Mouse (Mus musculus): ENCODE measurements around the gene Add3.

Gene Add3

DNA sequence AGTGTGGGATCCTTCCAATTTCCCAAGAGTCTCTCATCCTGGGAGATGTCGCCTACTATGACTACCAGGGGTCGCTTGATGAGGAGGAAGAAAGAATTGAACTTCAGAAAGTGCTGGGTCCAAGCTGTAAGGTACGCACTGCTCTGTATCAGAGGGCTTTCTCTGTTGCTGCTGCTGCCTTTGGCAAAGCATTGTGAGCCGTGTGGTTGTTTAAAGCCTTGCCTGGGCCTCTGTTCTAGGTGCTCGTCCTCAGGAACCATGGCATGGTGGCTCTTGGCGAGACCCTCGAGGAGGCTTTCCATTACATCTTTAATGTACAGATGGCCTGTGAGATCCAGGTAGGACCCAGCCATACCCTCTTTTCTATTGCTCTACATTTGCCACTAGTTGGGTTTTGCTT, 93.3 kb downstream of the Add3 start:
- DNase-seq (ENCODE audit: low read depth, low spot score): no peak

DNA sequence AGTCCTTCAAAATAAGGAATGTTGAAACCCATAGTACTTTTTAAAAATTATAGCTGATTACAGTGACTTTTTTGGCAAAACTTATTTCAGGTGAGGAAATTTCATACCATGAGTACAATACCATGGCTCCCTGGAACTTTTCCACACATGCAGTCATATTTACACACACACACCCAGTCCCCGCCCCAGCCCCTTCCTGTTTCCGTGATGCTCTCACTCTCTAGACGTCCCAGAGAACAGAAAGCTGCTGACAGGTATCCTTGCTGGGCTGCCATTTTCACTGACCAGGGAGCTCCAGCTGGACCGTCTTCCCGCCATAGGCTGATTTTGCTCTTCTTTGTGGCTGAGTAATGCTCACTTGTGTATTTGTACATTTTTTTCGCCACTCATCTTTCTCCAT, 101.6 kb downstream of the Add3 start:
- DNase-seq (ENCODE audit: low read depth, low spot score): no peak

DNA sequence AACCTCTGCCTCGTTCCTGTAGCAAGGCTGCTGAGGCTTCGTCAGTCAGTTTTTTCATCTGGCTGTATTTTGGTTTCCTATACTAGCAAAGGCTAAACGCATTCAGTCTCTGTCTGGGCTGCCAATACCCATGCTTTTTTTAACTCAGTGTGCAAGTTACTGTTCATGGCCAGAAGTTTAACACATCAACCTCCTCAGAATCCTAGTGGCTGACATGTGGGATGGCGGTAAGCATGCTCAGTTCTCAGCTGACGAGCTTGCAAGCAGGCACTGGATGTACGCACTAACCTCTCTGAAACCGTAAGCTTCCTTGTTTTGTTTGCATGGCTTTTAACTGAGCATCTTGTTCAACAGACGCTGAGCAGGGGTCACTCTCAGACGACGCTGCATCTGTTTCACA, 103.7 kb downstream of the Add3 start:
- no peak for DNase-seq (ENCODE audit: low read depth, low spot score)

DNA sequence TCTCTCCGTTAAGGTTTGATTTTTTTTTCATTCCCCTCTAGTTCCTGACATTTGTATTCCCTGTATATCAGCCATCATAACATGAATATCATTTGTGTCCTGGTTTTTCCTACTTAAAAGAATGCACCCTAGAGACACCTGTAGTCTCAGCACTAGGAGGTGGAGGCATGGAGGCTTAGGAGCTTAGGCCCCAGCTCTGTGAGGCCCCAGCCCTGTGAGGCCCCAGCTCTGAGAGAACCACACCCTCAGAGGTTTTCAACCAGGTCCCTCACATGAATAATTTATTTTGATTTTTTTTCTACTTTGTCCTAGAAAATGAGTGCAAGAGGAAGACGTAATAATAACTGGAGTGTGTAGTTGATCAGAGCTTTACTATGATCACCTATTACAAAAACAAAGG, 107.3 kb downstream of the Add3 start:
- DNase-seq (ENCODE audit: low read depth, low spot score): no peak

DNA sequence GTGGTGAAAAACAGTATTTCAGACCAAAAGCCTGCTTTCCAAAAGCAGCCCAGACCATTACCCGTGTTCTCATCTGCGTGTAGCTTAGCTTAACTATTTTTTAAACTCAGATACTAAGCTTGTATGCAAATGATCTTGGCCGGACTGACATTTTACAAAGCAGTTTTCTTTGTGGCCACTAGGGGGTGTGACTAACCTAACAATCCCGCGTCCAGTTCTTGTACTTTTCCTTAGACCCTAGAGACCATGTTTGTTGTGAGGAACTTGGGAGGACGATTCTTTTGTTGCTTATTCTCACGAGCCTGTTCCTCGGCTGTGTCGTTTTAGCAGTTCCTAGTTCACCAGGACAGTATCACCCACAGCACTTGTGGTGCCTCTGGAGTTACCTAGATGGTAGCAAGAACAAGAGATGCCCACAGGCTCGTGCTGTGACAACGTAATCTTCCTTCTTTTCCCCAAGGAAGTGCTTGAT, 107.8 kb downstream of the Add3 start:
- DNase-seq (ENCODE audit: low read depth, low spot score): peak; percentile 74

DNA sequence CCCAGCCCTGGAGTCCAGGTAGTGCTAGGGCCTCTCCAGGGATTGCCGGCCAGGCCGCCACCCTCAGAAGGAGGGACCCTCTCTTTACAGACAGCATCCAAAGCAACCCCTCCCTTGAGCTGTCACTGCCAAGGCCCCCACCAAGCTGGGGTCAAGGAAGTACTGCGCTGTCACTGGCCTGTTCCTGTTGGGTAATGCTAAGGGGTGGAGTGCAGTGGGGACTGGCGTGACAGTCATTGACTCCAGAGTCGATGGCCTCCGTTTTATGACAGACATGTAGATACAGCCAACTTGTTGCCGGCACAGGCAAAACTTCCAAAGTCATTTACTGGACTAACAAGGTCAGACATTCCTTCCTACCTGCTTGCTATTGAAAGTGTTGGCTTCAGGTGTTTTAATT, 110.8 kb downstream of the Add3 start:
- no peak for DNase-seq (ENCODE audit: low read depth, low spot score)

DNA sequence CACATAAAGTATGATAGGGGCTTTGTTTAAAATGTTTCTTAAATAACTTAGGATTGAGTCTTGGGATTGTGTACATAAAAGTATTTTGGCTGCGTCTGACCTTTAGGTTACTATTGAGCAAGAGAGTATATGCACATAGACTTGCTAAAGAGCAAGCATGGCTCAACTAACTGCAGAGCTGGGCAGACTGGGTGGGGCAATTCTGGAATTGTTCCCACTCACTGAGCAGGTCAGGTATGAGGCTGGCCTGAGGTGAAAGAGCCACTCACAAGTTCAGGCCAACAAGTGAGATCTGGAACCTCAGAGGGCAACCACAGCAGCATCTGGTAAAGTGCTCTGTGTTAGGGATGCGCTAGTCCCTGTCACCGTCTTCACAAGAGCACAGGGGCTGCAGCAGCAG, 111.4 kb downstream of the Add3 start:
- no peak for DNase-seq (ENCODE audit: low read depth, low spot score)

DNA sequence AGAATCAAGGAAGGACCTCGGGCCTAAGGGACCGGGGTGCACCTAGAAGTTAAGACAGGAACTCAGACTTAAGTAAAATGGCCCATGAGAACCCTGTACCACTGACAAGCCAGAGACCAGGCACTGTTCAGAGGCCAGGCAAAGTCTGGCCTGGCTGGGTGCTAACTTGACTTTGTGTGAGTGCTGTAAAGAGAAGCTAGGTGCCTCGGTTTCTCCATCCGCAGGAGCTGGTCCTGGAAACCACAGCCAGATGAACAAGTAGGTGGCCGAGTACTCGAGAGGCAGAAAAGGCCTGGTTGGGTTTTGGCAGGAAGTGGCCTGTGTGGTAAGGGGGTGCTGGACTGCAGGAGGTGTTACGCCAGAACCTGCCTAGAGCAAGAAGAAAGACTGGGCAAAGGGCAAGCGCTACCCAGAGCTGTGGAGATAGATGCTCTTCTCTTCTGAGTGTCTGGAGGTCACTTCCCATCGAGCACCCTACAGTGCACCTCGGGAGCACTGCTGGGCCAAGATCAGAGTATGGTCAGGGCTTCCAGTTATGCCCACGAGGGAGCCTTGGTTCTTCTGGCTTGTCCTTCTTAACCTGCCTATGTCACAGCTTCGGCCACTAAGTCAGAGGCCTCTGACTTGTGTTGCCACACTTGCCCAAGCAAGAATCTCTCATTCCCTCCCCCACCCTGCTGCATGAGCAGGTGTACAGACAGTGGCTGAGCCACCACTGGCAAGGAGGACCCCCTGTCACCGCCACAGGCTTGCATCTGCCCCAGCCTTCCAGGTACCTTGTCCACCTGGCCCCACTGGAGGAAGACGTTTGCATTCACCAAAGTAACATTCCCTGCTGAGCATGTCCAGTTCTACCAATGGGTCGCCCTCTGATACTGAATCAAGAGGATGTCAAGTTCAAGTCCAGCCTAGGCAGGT, 112.1 kb downstream of the Add3 start:
- no peak for DNase-seq (ENCODE audit: low read depth, low spot score)

DNA sequence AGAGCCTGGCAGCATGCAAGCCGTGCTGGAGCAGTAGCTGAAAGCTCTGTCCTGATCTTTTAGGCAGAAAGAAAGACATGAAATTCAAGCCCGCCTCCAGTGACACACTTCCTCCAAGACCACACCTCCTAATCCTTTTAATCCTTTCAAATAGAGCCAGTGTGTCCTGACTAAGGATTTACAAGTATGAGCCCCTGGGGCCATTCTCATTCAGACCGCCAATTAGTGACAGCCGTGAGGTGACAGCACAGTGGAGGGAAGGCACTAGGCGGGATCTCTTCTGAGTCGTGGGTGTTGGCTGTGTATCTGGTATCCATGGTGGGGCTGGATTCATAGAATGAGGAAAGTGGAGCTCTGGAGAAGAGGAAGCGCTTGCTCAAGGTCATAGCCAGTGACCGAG, 116.1 kb downstream of the Add3 start:
- no peak for DNase-seq (ENCODE audit: low read depth, low spot score)

DNA sequence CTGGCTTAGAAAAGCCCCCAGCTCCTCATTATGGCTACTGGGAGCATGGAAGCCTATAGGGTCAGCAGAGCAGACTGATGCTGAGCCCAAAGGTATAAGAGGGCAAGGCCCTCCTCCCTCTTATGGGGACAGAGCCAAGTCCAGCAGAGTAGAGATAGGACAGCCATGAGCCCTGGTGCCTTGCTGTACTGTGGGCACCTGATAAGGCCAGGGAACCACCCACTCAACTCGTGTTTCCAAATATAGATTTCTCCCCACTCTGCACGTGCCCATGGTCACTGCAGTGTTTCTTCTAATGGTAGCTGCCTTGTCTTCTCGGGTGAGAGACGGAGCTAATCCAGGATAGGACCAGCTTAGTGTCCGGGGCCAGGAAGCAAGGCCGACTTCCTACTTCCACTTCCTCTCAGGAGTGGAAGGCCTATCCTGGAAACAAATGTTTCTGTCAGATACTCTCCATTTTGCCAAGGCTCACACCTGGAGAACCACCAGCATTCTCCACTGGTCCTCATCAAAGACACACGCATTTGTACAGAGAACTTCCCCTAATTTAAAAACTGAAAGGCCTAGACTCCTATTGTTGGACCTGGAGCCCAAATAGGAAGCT, 116.8 kb downstream of the Add3 start:
- no peak for DNase-seq (ENCODE audit: low read depth, low spot score)

DNA sequence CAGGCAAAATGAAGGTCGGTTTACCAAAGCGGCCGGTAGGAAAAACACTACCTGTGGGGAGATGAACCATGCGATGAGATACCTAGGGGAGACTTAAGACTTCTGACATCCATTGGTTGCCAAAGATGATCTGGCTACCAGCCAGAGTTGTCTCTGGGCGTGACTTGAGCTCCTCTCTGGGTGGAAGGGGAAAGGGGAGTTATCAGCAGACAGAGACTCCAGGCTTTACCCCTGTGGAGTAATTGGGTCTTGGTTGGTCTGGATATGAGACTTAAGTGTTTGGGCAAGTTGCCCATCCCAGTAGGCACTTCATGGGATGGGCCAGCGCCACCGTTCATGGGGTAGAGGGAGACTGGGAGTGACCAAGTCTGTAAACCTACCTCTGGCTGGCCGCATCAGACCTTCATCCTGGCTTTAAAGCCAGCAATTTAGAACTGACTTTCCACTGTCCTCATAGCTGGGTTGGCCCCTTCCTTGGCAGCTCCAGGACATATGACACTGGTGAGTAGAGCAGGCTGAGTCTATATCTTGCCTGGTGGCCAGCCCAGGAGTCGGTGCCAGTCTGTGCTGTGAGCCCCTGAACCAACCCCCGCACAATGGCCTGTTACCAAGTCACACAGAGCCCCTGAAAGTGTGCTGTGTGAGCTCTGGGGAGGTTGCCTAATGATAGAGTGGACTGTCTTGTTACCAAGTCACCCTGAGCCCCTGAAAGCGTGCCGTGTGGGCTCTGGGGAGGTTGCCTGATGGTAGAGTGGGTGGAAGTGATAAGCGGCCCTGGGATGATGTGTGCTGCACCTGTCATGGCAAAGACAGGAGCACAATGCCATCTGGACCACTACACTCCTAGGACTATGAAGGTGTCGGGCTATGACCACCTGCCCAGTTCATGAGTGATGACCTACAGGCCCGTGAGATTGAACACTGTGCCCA, 117.7 kb downstream of the Add3 start:
- DNase-seq (ENCODE audit: low read depth, low spot score): no peak

DNA sequence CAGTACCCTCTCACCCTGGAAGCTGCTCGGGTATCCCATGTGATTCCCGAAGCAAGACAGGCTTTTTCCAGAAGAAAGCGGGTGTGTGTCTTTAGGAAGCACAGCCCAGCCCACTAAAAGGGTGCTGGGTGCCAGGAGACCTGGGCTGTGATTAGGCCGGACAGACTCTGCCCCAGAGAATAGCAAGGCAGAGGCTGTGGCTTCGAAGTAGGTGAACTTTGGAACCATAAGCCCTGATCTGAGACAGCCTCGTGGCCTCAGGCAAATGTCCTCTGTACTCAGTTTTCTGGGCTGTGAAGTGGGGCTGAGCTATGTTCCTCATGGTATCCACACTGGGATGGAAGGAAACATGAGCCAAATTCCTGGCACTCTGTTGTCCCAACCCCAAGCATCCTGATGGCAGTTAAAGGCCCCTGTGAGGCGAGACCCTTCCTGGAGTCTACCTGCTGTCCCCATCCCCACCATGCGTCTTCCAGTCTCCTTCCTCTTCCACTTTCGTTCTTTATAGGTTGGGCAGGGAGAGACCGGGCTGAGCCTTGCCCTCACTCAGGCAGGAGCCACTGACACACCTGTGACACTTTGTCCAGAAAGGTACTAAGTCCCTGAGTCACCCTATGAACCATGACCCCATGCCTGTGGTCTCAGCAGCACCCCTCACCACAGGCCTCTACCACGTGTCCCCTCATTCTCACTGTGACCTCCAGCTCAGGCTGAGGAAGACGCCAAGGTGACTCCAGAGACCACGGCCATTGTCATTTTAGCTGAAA, 118.7 kb downstream of the Add3 start:
- DNase-seq (ENCODE audit: low read depth, low spot score): no peak

DNA sequence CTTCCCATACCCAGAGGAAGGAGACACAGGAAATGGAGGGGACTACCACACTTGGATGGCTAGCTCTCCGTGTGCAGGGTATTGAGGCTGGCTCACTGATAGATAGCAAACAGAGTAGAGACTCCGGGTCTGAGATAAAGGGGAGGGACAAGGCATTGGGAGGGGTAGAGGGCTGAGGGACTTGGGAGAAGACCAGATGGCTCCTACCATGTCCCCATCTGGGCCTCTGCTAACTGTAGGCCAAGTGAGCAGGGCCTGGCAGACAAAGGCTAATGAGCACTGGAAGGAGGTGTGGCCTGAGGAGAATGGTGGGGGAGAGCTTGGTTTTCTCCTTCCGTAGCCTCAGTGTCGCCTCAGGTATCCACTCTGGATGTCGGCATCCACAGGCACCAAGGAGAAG, 119.3 kb downstream of the Add3 start:
- DNase-seq (ENCODE audit: low read depth, low spot score): no peak

DNA sequence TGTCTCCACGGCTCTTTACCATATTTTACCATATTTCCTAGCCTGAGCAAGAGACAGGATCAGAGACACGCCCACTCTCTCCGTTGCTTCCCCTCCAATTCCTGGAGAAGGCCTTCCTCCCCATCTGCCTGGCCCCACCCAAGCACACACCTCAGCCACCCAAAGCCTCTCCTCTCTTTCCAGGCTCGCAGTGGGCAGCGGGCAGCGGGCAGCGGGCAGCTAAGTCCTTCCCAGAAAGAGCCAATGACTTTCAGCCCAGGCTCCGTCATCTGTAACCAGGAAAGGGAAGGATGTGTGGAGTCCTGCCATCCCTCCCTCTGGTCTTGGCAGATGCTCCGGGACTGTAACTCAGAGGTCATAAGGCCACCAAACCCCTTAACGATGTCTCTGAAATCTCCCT, 120.0 kb downstream of the Add3 start:
- no peak for DNase-seq (ENCODE audit: low read depth, low spot score)

DNA sequence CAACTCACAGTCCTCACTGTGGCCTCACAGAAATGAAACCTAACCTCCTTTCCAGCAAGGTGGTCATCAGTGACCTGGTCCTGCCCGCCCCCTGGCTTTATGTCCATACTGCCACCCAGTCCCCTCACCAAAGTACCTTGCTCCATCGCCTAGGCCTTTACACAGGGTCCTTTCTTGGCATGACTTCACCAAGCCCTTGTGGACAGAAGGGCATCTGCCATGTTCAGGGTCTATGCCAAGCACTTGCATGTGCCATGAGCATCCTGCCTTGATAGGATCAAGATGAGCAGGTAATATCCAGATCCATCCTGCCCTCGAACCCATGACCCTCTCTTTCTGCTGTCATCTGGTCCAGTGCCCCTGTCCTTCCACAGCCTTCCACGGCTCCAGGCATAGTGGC, 120.6 kb downstream of the Add3 start:
- DNase-seq (ENCODE audit: low read depth, low spot score): no peak

DNA sequence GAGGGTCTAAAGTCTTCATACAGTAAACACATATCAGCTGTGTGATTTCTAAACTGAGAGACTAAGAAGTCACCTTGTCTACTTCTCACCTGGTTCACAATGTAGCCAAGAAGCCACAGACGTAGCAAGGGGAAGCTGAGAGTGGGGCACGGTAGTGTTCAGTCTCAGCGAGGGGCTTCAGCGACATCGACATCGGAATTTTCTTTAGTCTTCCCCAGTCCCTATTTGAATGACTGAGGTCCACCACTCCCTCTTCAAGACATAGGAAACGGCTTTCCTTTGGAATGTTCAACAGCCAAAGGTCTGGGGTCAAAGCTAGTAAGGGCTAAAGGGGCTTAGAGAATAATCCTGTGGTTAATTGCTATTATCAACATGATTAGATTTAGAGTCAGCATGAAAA, 121.8 kb downstream of the Add3 start:
- DNase-seq (ENCODE audit: low read depth, low spot score): no peak

DNA sequence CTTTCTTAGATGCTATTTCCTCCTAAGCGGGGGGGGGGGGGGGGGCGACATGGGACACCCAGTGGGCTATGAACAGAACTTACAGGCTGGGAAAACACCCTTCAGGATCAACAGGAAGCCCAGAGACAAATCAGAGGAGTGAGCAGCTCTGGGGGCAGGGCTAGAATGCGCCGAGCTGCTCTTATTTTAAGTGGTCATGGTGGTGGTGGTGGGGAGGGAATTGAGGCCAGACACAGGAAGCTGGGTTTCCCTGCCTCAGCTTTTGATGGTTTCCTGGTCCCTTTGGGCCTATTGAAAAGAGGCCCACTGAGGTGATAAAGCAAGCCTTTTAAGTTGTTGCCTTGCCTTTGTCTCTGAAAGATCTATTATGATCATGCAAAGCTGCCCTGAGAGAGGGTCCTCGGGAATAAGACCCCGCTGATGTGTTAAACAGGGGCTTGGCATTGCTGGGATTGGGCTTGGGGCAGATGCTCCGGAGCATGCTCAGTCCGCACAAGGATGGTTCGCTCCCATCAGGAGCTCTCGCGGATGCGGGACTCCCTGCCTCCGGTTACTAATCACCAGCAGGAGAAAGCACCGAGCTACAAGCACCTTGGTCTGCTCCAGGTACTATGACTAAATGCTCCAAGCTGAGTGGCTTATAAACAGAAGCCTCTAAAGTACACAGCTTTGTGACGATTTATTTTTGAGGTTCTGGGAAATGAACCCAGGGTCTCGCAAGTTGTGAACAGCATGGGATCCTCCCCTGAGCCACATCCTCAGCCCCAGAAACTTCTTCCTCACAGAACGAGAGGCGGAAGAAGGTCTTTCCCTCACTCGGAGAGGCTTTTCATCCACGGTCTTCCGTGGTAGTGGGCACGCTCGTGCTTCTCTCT, 123.9 kb downstream of the Add3 start:
- peak; percentile 35 for DNase-seq (ENCODE audit: low read depth, low spot score)

DNA sequence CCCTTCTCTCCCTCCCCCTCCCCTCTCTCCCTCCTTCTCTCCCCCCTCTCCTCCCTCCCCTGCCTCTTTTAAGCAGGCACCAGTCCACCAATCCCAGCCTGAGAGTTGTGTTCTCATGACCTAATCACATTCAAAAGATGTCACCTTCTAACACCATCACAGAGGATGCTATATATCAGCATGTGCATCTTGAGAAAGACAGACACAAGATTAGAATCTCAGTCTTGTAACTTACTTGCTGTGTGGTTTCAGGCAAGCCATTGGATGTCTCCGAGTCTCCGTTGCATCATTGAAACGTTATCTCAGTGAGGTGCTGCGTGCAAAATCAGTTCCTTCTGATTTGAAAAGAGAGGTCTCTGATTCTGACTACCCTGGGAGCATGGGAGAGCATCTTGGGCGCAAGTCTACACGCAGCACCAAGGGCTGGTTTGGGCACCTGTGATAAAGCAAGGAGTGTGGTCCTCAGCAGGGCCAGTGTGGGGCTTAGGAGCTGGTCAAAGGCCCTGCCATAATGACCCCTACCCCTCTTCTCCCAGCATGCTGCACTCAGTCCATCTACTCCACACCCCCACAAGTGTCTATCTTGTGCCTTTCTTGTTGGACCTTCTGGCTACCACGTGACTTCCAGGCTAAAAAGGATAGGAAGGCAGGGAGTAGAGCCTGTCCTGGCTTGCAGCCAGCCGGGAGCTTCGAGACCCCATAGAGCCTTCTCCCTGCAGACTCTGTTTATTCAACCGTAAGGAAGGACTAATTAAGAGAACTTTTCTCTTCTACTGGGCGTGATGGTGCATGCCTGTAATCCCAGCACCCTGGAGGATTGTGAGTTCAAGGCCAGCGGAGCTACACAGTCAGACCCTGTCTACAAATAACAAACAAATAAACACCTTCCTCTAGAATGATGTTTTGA, 124.8 kb downstream of the Add3 start:
- no peak for DNase-seq (ENCODE audit: low read depth, low spot score)

DNA sequence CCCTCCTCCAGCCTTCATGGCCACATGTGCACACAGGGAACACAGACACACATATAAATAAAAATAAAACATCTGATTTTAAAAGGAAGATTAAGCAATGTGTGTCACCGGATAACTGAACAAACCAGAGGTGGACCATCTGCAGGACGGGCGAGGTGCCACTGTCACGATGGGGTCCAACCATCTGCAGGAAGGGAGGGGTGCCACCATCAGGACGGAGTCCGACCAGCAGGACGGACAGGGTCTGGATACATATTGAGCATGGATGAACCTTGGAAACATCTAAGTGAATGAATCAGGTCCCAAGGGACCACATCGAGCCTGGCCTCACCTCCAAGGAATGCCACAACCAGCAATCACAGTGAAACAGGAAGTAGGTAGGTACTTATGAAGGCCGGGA, 127.1 kb downstream of the Add3 start:
- DNase-seq (ENCODE audit: low read depth, low spot score): no peak

Measured in mesoderm, embryonic 11.5 days (tissue).